Mouse (Mus musculus): ENCODE measurements at regions not wholly inside any gene's neighbourhood (a gene's known extent, or its start where the extent isn't known, plus 50 kb on each side); places are given as distances from the start of the nearest gene placed in this dataset.
"Not testable (repeated sequence)": the region's sequence is repeated elsewhere in the genome, so short reads cannot be mapped to it uniquely, and the experiment has no call there.

DNA sequence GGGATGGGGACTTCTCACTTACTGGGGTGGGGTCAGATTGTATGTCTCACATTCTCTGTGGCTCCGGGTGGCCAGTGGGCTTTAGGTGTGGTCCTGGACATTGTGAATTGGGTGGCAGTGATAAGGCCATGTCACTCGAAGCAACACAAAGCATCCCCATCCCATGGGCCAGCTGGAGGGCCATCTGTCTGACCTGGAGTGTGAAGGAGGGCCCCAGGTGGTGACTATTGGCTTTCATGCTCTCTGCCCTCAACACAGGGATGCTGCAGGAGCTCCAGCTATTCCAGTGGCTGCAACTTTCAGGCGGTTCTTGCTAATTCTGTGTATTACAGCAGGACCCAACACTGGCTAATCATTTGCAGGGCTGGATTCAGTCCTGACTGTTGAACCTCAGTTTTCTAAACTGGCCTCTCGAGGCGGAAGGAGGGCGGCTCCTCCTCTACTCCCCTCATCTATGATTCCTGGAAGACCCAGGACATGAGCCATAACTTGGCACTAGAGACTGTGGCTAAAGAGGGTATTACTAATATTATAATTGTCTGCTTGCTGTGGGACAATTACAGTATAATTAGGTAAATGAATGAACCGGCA lies 64.1 kb downstream of the 9530068E07Rik start:
- DNase-seq (ENCODE audit: low spot score in 2 of 2) = no peak

DNA sequence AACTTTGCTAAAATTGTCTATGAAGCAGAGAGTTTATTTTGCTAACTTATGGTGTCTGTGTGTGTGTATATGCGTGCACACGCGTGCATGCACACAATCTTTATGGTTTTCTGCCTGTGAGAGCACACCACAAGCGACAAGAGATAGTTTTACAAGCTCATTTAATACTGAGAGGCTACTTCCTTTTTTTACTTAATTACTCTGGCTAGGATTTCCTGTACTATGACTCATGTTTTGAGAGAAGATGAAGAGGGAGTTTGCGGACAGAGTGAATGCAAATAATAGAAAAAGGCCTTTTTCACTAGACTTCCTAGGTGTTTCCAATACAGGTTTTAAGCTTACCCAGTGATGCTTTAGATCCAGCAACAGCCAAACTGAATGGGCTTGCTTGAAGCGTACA lies 74.9 kb downstream of the 9530068E07Rik start:
- not testable (repeated sequence) for DNase-seq (ENCODE audit: low spot score in 2 of 2)

DNA sequence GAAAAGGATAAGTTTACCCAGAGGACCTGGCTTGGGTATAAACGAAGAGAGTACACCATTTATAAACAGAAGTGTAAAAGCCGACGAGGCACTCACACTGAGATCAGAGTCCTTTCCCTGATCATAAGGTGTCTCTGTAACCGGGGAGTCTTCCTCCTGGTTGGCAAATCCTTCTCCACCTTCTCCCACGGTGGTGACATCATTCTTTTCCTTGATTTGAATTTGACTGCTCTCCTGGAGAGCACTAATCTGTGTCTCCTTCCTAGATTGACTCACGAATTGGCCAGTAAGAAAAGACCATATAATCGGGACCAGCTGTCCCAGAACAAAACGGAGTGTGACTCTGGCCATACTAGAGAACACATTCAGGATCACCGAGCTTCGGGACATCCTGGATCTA lies 83.9 kb downstream of the 9530068E07Rik start:
- DNase-seq (ENCODE audit: low spot score in 2 of 2) = not testable (repeated sequence)

DNA sequence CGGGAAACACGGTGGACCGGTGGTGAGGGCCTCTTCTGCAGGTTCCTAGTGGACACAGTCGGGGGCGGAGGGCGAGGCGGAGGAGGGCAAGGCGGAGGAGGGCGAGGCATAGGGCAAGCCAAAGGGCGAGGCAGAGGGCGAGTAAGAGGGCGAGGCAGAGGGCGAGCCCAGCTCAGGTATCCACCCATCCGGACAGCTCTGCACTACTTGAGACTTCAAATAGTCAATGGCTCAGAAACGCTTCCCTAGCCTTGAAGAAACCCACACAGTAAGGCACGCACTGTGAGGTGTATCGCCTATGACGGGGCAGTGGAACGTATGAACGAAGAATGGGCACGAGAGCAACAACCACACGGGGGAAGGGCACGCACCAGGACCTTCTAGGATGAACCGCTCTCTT lies 84.5 kb downstream of the 9530068E07Rik start:
- not testable (repeated sequence) for DNase-seq (ENCODE audit: low spot score in 2 of 2)

DNA sequence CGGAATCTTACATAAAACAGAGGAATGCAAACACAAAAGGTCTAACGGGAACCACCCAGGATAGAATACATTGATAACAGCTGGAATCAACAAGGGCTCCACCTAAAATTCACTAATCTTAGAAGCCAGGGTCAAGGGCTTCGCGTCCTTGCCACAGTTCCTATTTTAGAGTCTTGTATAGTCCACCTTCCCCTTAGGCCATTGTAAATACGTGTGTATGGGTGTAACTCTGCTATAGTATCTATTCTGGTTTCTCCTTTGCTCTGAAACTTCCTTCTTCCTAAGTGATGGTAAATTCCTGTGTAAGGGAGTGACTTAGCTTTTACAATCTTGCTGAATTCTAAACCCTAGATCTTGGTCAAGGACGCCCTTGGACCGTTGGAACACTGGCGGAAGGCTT lies 87.3 kb downstream of the 9530068E07Rik start:
- DNase-seq (ENCODE audit: low spot score in 2 of 2) = not testable (repeated sequence)

DNA sequence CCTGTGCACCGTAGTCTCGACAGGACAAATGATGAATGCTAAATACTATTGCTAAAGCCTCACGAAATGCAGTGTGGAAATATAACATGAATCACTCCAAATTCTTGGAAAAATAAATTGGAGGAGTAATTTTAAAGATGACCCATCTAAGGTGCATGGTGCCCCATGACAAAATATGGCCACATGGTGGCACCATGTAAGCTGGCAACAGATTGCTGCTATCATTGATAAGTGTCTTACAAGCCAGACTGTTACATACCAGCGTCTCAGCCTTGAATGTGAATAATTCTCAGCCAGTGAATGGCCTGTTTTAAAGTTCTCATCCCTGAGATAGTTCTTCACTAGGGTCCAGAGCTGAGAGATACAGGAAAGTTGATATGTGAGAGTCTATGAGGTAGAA lies 92.3 kb downstream of the 9530068E07Rik start:
- peak in 1 of 2 experiments; percentile 28 for DNase-seq (ENCODE audit: low spot score in 2 of 2)

DNA sequence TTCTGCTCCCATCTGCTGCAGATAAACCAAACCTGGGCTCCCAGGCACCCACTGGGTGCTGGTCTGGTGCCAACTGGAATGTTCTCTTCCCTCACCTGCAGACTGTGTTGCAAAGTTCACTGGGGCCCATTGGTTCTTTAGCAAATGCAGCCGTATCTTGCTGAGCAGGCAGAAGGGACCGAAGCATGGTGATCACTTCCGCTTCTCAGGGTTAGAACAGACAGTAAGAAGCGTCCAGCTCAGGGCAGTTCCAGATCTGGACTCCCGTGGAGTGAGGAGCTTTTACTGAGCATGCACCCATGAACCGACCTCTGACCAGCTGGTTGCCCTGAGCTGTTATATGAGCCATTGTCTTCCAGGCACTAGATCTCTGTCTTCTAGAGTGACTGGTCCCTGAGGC lies 97.1 kb downstream of the 9530068E07Rik start:
- DNase-seq (ENCODE audit: low spot score in 2 of 2) = no peak

DNA sequence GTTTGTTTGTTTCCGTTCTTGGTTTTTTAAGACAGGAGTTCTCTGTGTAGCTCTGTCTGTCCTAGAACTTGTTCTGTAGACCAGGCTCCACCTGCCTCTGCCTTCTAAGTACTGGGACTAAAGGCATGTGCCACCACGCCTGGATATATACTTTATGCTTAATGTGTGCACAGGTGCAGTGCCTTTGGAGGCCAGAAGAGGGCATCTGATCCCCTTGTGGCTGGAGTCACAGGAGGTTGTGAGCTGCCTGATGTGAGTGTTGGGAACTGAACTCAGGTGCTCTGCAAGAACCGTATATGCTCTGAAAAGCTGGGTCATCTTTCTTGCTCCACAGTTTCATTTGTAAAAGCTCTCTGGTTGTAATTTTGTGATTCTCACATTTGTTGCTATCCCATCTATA lies 100.7 kb downstream of the 9530068E07Rik start:
- DNase-seq (ENCODE audit: low spot score in 2 of 2) = no peak

DNA sequence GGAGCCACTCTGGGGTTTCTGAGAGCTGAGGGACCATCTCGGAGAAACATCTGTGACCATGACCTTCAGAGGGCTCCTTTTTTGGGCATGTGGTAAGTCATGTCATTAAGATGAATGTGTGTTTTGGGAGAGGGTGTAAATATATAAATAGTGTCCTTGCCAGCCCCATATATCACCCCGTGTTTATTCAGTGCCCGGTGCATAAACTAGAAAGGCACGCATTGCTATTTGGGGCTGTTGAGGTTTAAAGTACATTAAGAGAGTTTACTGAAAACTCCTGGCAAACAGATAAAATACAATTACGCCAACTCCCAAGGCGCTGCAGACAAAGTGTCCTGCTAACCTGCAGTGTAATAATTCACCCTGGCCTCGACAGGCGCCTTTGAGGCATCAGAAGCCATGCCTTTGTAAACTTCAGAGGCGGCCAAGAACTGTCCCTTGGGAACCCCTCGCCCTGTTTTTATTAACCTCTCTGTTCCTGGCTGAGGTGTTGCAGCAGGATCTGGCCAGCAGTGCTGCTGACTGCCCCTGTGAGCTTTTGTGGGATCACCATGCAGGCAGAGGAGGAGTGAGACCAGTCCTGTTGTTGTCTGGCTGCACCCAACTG lies 106.6 kb downstream of the 9530068E07Rik start:
- no peak for DNase-seq (ENCODE audit: low spot score in 2 of 2)

DNA sequence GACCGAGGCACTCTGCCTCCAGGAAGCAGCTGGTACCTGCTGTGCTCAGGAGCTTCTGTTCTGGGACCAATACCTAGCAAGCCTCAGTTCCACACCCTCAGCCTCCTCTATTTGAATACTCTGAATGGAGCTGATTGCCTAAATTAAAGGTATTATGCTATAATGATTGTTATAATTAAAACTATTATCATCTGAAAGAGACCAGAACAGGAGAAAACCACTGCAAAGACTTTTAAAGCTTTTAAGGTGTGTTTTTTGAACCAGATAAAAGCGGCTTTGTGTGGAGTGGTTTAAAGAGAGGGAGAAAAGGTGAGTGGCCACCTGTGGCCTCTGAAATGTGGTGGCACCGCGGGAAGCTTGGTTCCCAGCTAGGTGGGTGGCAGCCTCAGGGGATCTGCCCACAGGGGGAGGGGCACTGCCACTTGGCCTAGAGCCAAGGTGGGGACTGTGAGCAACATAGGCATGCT lies 115.6 kb downstream of the 9530068E07Rik start:
- no peak for DNase-seq (ENCODE audit: low spot score in 2 of 2)

DNA sequence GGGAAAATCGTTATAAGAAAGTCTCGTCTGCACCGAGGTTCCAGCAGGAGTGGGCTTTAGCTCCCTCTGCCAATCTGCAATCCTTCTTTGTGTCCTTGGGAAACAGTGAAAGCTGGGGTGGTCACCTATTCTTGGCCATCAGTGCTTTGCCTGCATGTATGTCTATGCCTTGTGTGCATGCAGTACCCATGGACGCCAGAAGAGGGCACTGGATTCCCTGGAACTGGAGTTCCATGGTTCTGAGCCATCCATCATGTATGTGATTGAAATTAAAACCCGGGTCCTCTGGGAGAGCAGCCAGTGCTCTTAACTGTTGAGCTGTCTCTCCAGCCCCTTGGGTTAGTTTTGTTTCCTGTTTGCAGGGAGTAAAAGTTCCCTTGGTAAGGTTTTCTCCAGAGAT lies 121.1 kb downstream of the 9530068E07Rik start:
- peak in 1 of 2 experiments; percentile 18 for DNase-seq (ENCODE audit: low spot score in 2 of 2)

DNA sequence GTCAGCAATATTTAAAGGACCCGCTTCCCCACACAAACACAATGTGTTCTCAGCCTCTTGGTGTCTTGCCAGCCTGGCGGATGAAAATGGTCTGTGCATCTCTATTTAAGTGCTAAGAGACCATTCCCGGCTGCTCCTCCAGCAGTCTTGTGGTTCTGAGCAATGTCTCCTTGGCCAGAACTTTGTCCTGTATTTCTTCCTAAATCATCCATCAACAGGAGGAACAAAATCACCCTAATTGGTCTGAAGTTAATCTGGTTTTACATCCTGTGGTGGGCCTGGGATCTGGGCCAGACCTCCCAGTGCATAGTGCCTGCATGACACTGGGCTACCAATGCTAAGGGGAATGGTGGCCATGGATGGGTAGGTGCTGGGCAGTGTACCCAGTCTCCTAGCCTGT lies 123.6 kb downstream of the 9530068E07Rik start:
- DNase-seq (ENCODE audit: low spot score in 2 of 2) = peak in 1 of 2 experiments; percentile 29

DNA sequence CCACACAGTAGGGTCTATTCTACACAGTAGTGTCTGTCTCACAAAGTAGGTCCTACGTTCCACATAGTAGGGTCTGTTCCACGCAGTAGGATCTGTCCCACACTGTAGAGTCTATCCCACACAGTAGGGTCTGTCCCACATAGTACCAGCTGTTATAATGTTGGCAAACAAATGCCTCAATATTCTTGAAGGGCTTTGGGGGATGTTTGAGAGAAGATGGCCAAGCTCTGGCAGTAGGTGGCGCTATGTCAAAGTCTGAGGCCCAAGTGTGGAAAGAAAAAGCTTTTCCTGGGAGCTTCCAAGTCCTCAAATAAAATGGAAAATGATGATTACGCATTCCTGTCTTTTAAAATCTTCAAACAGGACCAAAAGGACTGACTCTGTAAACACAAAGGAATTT lies 125.7 kb downstream of the 9530068E07Rik start:
- peak; percentile 50 to 79 for DNase-seq (ENCODE audit: low spot score in 2 of 2)

DNA sequence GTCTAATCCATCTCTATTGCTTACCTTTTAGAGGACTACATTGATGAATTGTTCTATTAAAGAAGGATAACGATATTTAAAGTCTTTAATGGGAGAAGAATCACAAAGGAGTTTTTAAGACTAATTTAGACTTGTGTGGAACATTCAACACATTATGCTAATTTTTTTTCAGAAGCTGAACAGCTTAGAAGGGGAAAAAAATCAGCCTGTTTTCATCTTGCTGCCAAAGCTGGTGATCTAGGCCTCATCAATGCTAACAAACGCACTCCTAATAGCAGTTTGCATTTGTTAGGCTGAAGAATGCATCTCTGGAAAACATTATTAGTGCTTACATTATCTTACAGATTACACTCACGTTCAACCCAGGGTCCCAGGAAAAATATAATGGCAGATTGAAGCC lies 126.2 kb downstream of the 9530068E07Rik start:
- no peak for DNase-seq (ENCODE audit: low spot score in 2 of 2)

DNA sequence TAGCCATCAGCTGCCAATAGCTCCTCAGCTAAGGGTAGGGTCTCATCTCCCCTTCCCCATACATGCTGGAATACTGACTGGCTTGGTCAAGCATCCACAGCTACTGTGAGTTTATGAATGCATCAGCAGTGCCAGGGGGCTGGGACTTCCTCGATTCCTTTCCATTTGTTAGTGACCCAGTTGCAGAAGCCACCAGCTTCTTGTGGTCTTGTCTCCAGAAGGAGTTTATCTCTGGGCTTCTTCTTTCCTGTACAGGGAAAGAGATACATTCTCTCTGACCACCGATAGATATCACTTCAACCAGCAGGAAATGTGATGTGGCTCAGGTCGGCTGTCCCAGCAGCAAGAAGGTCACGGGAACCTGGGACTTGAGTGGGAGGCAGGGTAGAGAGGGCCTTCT lies 127.0 kb downstream of the 9530068E07Rik start:
- no peak for DNase-seq (ENCODE audit: low spot score in 2 of 2)

DNA sequence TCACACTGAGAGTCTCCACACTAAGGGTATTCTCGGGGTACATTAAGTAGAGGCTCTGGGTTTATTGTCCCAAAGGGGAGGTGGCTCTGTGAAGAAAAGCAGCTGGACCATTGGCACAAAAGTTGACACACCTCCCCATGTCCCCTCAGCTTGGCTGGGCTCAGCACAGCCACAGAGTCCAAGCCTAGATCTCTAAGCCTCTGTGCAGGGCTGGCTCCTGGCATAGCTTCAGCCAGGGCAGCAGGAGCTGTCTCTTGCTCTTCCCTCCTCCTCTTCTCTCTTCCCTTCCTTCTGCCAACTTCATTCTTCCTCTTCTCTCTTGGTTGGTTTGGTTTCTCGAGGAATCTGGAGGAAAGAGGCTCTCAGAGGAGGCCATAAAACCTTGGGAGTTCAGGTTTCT lies 127.4 kb downstream of the 9530068E07Rik start:
- DNase-seq (ENCODE audit: low spot score in 2 of 2) = no peak

DNA sequence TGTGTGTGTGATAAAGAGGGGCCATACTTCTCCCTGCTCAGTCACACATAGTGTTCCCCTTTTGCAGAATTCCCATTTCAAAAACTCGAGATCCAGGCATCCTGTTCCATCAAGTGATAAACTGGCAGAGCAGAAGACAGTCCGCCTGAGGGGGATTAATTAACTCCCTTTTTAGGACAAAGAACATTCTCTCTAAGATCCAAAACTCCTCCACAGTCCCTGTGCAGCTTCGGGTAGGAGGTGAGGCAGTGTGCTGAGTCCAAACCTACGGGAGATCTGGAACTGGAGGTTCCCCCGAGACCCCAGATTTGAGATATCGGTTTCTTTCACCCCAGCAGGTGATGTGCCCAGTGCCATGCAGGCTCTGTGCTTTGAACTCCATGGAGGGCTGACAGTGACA lies 129.2 kb downstream of the 9530068E07Rik start:
- peak in 1 of 2 experiments; percentile 26 for DNase-seq (ENCODE audit: low spot score in 2 of 2)

DNA sequence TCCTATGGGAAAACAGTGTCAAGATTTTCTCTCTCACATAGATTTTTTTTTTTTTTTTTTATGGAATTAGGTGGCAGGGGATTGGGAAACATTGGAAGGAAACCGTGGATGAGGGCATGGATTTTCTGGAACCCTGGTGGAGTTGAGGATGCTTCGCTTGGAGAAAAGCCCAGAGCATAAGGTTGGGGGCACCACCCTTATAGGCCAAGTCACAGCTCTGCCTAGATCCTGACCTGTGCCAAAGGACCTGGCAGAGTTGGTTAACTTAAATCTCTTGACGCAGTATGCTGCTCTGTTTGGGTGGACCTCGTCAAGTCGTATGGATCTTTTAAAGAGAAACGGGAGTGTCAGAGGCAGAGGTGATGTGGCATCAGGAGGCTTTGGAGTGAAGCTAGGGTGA lies 130.1 kb downstream of the 9530068E07Rik start:
- no peak for DNase-seq (ENCODE audit: low spot score in 2 of 2)

DNA sequence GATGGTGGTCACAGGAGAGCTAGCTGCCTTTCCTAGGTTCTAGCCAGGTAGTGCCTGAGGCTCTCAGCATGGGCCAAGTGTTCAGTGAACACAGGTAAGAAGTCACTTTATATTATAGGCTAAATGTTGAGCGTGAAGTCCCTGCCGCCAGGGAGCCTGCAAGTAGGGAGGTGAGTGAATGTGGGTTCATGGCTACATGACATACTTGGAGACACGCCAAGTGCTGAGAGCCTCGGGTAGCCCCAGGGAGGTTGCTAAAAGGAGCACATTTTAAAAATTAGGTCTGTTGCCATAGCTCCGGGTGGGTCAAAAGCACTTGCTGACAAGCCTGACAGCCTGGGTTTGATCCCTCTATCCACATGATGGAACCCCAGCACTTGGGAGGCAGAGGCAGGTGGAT lies 137.2 kb downstream of the 9530068E07Rik start:
- no peak for DNase-seq (ENCODE audit: low spot score in 2 of 2)

DNA sequence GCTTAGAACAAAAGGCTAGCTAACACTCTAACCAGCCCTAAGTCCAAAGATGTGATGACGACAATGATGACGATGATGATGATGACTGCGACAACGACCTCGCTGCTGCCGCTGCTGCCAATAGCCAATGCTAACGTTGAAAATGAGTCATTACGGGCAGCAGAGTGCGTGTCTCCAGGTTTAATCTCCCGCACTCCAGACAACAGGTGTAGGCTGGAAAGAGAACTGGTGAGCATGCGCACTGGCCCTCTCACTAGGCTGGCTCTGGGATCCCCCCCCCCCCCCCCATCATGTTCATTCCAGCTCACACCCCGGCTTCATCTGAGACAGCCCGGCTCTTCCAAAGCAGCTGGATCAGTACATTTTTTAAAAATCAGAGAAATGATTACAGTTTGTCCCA lies 138.4 kb downstream of the 9530068E07Rik start:
- peak in 1 of 2 experiments; percentile 25 for DNase-seq (ENCODE audit: low spot score in 2 of 2)

DNA sequence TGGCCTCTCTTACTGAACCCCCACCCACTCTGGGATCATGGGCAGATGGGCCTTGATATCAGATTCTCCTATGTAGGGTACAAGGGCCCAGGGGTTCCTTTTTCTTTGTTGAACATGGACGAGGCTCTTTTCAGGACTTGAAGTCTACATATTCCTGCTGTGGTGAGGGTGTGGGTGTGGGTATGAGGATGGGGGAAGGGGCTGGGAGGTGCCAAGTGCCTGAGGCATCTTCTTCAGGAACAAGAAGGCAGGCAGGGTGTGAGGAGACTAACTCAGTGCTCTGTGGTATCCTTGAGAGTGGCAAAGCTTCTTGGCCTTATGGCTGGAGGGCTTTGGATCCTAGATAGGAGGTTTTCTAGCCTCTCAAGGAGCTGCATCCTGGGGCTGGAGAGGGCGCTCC lies 140.0 kb downstream of the 9530068E07Rik start:
- DNase-seq (ENCODE audit: low spot score in 2 of 2) = no peak

DNA sequence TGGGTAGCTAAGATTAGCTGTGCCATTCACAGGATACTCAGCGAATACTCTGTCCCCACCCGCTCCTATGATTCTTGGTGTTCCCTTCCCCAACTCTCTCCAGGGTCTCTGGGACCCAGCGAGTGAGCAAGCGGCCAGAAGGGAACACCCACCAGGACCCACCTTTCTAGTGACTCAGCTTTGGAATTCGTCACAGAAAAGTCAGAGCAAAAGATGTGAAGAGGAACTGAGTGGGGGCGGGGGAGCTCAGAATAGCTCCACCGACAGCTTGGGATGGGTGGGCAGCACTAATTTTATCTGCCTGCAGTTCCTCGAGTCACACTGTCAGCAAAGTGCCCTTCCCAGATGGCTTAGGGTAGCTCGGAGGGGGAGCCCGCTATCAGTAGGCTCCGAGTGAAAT lies 140.6 kb downstream of the 9530068E07Rik start:
- DNase-seq (ENCODE audit: low spot score in 2 of 2) = peak; percentile 40 to 69

DNA sequence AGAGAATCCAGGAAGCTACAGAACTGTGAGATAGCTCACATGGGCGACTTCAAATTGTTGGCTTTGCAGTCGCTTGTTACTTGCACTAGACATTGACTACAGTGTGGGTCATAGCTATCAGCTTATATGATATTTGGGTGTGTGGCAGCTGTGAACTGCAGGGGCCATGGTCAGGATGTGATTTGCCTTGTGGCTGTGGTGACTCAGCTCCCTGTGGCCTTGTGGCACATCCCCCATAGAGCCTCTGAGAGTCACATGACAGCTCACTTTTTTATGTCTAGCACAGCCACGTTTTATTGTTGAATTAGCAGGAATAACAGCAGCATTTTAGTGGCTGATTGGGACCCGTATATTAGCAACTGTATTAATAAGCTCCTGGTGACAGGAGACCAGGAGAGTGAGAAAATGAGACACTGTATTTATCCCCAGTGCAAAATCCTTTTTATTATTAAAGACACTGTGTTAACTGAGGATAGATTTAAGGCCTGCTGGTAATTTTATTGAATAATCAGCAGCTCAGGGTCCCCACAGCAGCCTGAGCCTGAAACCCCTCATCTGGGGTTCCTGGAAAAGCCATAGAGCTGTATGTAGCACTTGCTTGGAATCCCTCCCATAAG lies 141.7 kb downstream of the 9530068E07Rik start:
- no peak for DNase-seq (ENCODE audit: low spot score in 2 of 2)
